ENCODE assay signal across 8 mouse cellular contexts in genomic region chr4:59805968-59806878, GRCm38 (mm10). TPM values are rescaled to one million over a fixed set of nuclear protein-coding genes. Genes with fewer than 3 reads are reported as not detected.
DNase-seq lines count a peak whose midpoint lies in the region; ATAC-seq lines count a peak whose summit lies in the region.

No protein-coding gene starts in this region.

- peak; percentile 48 for DNase-seq in layer of hippocampus, adult 11-12 months (ENCODE audit: low spot score)
- no peak for DNase-seq in layer of hippocampus, postnatal 36 days
- DNase-seq in cerebellum, adult 11-12 months = peak; percentile 78
- DNase-seq in liver, embryonic 11.5 days (ENCODE audit: low spot score) = peak; percentile 61
- peak; percentile 31 for DNase-seq in thymus, postnatal 14 days

- H3K4me1 ChIP-seq in forebrain, embryonic 15.5 days = peaks cover 20% of the 10 kb centered on the region
- peaks cover 19% of the 10 kb centered on the region for H3K4me1 ChIP-seq in hindbrain, embryonic 16.5 days (ENCODE audit: control insufficient read depth, insufficient read depth, low read depth, low read length)
- H3K4me1 ChIP-seq in liver, embryonic 11.5 days (replicated peaks; ENCODE audit: control insufficient read depth, insufficient read depth, low read length) = peaks cover 28% of the 10 kb centered on the region
- peaks cover 10% of the 10 kb centered on the region; the same call in 1 of the 2 replicates for H3K4me1 ChIP-seq in midbrain, embryonic 16.5 days (ENCODE audit: control insufficient read depth, insufficient read depth, low read length)

- H3K9ac ChIP-seq in forebrain, embryonic 15.5 days (replicated peaks) = peak overlapping the region; percentile 76
- peak overlapping the region; percentile 93 for H3K9ac ChIP-seq in hindbrain, embryonic 16.5 days (ENCODE audit: low read depth, low read length)
- H3K9ac ChIP-seq in liver, embryonic 11.5 days (ENCODE audit: low read depth, low read length) = peak overlapping the region; percentile 64
- H3K9ac ChIP-seq in midbrain, embryonic 16.5 days (ENCODE audit: low read depth, low read length) = peak overlapping the region; percentile 81

- H3K9me3 ChIP-seq in forebrain, embryonic 15.5 days = no peaks in the 10 kb centered on the region
- H3K9me3 ChIP-seq in hindbrain, embryonic 16.5 days (ENCODE audit: control insufficient read depth, low read length) = no peaks in the 10 kb centered on the region
- H3K9me3 ChIP-seq in liver, embryonic 11.5 days (ENCODE audit: control insufficient read depth, low read length) = no peaks in the 10 kb centered on the region
- H3K9me3 ChIP-seq in midbrain, embryonic 16.5 days (replicated peaks; ENCODE audit: control insufficient read depth, low read length, poor library complexity, severe bottlenecking) = no peaks in the 10 kb centered on the region

- no peaks in the 10 kb centered on the region for H3K27me3 ChIP-seq in forebrain, embryonic 15.5 days
- no peaks in the 10 kb centered on the region for H3K27me3 ChIP-seq in hindbrain, embryonic 16.5 days (replicated peaks; ENCODE audit: control insufficient read depth, insufficient read depth, low read length)
- no peaks in the 10 kb centered on the region for H3K27me3 ChIP-seq in liver, embryonic 11.5 days (replicated peaks; ENCODE audit: control insufficient read depth, insufficient read depth, low read length)
- no peaks in the 10 kb centered on the region for H3K27me3 ChIP-seq in midbrain, embryonic 16.5 days (ENCODE audit: control insufficient read depth, insufficient read depth, low read depth, low read length)

- peak overlapping the region; percentile 84 for H3K4me3 ChIP-seq in forebrain, embryonic 15.5 days
- H3K4me3 ChIP-seq in hindbrain, embryonic 16.5 days (ENCODE audit: low read length) = peak overlapping the region; percentile 98
- peak overlapping the region; percentile 69 for H3K4me3 ChIP-seq in liver, embryonic 11.5 days (ENCODE audit: low read depth, low read length)
- peak overlapping the region; percentile 81 for H3K4me3 ChIP-seq in midbrain, embryonic 16.5 days (ENCODE audit: low read depth, low read length)

- under 1% methylated on average over 56 of the region's 58 CpGs for WGBS in forebrain, embryonic 15.5 days
- under 1% methylated on average over 50 of the region's 58 CpGs for WGBS in hindbrain, embryonic 16.5 days
- WGBS in liver, embryonic 11.5 days = under 1% methylated on average over 58 of the region's 58 CpGs
- under 1% methylated on average over 45 of the region's 58 CpGs for WGBS in midbrain, embryonic 16.5 days

- ATAC-seq in forebrain, embryonic 15.5 days (replicated peaks) = peak; percentile 32
- peak; percentile 61 for ATAC-seq in hindbrain, embryonic 16.5 days
- peak; percentile 56 for ATAC-seq in liver, embryonic 11.5 days (replicated peaks; ENCODE audit: low FRiP score)
- ATAC-seq in midbrain, embryonic 16.5 days = peak; percentile 70

- peak overlapping the region; percentile 78 for H3K27ac ChIP-seq in forebrain, embryonic 15.5 days (replicated peaks)
- peak overlapping the region; percentile 84 for H3K27ac ChIP-seq in hindbrain, embryonic 16.5 days (ENCODE audit: low read depth, low read length)
- H3K27ac ChIP-seq in liver, embryonic 11.5 days (ENCODE audit: low read depth, low read length) = peak overlapping the region; percentile 33; the same call in 1 of the 2 replicates
- H3K27ac ChIP-seq in midbrain, embryonic 16.5 days (ENCODE audit: low read length) = peak overlapping the region; percentile 82

- peak overlapping the region; percentile 97 for H3K4me2 ChIP-seq in forebrain, embryonic 15.5 days (replicated peaks)
- H3K4me2 ChIP-seq in hindbrain, embryonic 16.5 days (ENCODE audit: low read length) = peak overlapping the region; percentile 87
- peak overlapping the region; percentile 99 for H3K4me2 ChIP-seq in liver, embryonic 11.5 days
- H3K4me2 ChIP-seq in midbrain, embryonic 16.5 days (ENCODE audit: low read length) = peak overlapping the region; percentile 77

- no peaks in the 10 kb centered on the region for H3K36me3 ChIP-seq in forebrain, embryonic 15.5 days
- no peaks in the 10 kb centered on the region for H3K36me3 ChIP-seq in hindbrain, embryonic 16.5 days (ENCODE audit: control insufficient read depth, insufficient read depth, low read length)
- H3K36me3 ChIP-seq in liver, embryonic 11.5 days (ENCODE audit: control insufficient read depth, insufficient read depth, low read length) = no peaks in the 10 kb centered on the region
- no peaks in the 10 kb centered on the region for H3K36me3 ChIP-seq in midbrain, embryonic 16.5 days (ENCODE audit: control insufficient read depth, insufficient read depth, low read length)

RNA-seq across cellular contexts. Expression of gene Snx30, which starts 0.6 kb away (rescaled TPM):
- 10 to 100 TPM; 44.9 to 46.0 TPM for total RNA-seq in layer of hippocampus, postnatal 36 days (2021)
- 10.7 and 13.0 TPM in 2 replicates for polyA plus RNA-seq in forebrain, embryonic 15.5 days (2015; fragmentation: Nextera tagmentation; extraction: Ambion mirVana)
- 16.5 and 18.8 TPM in 2 replicates for polyA plus RNA-seq in hindbrain, embryonic 16.5 days (2015; fragmentation: Nextera tagmentation; extraction: Ambion mirVana)
- 5.7 and 6.5 TPM in 2 replicates for polyA plus RNA-seq in liver, embryonic 11.5 days (2014; fragmentation: Nextera tagmentation; extraction: Ambion mirVana)
- polyA plus RNA-seq in midbrain, embryonic 16.5 days (2015; fragmentation: Nextera tagmentation; extraction: Ambion mirVana) = 17.0 and 17.7 TPM in 2 replicates

RNA-seq across cellular contexts. Expression of gene Inip, which starts 4.8 kb away (rescaled TPM):
- total RNA-seq in layer of hippocampus, postnatal 36 days (2021) = 10 to 100 TPM; 24.1 to 26.4 TPM
- 77.2 and 80.6 TPM in 2 replicates for polyA plus RNA-seq in forebrain, embryonic 15.5 days (2015; fragmentation: Nextera tagmentation; extraction: Ambion mirVana)
- polyA plus RNA-seq in hindbrain, embryonic 16.5 days (2015; fragmentation: Nextera tagmentation; extraction: Ambion mirVana) = 46.7 and 50.7 TPM in 2 replicates
- polyA plus RNA-seq in liver, embryonic 11.5 days (2014; fragmentation: Nextera tagmentation; extraction: Ambion mirVana) = 49.9 and 53.8 TPM in 2 replicates
- 54.3 and 59.0 TPM in 2 replicates for polyA plus RNA-seq in midbrain, embryonic 16.5 days (2015; fragmentation: Nextera tagmentation; extraction: Ambion mirVana)

Comparison
In these comparisons a context has a peak if more than half of its experiments do, and no peak if none do; other contexts are left out.
1. DNase-seq: peak in layer of hippocampus, adult 11-12 months (single experiment), cerebellum, adult 11-12 months (single experiment), liver, embryonic 11.5 days (single experiment) and thymus, postnatal 14 days (single experiment); none in layer of hippocampus, postnatal 36 days (0 of 2).
2. H3K27ac ChIP-seq: peak in every context shown above with its lines; median percentile 84 in hindbrain, embryonic 16.5 days; 82 in midbrain, embryonic 16.5 days; 78 in forebrain, embryonic 15.5 days; 33 in liver, embryonic 11.5 days.
3. Peak in every context shown above with its lines, with median percentiles within 50 percentile points of each other: ATAC-seq, H3K4me2 ChIP-seq, H3K4me3 ChIP-seq and H3K9ac ChIP-seq.